Mouse (Mus musculus): ENCODE data around the gene Wdr73.

Gene Wdr73

GRCm38 (mm10) chr7:80894196-80894595 lies 6.9 kb downstream of the Wdr73 start:
- no peak for DNase-seq

DNA sequence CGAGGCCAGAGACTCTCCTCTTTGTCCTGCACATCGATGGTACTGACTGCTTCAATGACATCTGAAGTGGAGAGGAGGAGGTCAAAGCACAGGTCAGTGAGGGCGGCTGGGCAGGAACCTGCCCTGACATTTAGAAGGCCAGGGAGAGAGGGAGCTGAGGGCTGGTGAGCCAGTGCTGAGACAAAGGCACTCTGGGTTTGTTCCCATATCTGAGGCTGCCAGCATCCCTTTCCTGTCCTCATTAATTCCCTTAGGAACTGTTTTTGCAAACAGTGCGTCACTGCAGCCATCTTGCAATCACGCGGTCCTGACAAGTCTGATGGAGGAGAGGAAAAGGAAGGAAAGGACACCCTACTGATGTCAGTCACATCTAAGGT lies 7.3 kb downstream of the Wdr73 start:
- DNase-seq, result no peak

GRCm38 (mm10) chr7:80893086-80893752 lies 7.8 kb downstream of the Wdr73 start:
- no peak for DNase-seq

- DNase-seq, result peak; percentile 78
Observed at GRCm38 (mm10) chr7:80889841-80890241, 11.2 kb downstream of the Wdr73 start.

DNA sequence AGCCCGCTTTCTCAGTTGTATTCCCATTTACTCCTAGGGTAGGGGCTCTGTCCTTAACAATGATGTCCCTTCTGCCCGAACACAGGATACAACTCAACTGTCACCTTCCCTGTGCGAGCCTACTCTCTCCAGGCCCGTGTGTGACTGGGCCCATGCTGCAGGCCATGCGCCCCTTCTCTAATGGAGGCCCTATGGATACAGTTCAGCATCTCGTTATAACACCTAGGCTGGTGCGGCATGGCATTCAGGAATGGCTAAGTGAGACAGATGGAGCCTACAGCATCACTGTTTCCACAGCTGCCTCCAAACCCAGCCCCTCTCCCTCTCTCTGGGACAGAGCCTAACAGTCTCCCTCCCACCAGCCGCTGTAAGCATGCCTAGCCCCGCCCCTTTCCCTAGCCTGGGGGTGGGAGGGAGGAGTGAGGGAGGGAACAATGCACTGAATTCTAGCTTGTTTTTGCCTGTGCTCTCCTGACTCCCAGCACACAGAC lies 12.0 kb downstream of the Wdr73 start:
- peak in 1 of 2 experiments; percentile 13 for DNase-seq

GRCm38 (mm10) chr7:80888595-80888994 lies 12.5 kb downstream of the Wdr73 start:
- DNase-seq, result no peak

DNA sequence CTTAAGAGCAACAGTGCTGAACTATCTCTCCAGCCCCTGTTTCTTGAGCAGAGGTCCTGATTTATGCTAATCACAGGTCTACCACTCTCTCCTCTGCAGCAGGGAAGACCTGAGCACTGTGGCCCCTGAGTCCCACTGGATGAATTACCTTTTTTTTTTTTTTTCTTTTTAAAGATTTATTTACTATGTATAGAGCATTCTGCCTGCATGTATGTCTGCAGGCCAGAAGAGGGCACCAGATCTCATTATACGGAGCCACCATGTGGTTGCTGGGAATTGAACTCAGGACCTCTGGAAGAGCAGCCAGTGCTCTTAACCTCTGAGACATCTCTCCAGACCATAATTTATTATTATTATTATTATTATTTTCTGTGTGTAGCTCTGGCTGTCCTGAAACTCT lies 15.4 kb downstream of the Wdr73 start:
- DNase-seq, result peak; percentile 57 to 65

DNA sequence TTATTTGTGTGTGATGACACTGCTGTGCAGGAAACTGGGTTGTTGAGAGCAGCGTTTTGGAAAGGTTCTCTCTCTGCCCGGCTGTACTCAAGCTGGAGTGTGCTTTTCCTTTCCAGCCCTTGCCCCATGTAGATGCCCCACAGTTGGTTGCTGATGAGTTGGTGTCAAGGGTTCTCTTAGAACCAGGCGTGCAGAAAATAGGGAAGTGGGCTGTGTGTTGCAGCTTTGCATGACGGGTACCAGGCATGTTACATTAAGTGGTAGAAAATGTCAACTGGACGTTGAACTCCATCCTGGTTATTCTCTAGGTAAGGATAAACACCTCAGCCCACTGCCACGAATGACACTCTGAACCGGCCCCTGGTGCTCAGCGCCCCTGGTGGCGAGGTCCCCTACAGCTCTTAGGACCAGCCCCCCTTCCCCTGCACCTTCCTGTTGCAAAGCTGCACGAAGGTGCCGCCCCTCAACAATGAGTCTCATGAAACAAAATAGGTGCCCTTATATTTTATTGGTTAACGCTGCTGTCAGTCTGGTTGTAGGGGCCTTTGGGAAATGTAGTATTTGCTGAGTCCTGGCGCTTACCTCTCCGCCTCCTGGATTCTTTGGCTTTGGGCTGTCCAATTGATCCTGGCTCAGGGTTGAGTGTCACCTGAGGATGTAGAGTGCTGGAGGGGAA lies 18.1 kb downstream of the Wdr73 start:
- peak; percentile 76 to 79 for DNase-seq

- DNase-seq, result no peak
Observed at GRCm38 (mm10) chr7:80875727-80876126, 25.3 kb downstream of the Wdr73 start.

GRCm38 (mm10) chr7:80873631-80874030 lies 27.4 kb downstream of the Wdr73 start:
- no peak for DNase-seq

DNA sequence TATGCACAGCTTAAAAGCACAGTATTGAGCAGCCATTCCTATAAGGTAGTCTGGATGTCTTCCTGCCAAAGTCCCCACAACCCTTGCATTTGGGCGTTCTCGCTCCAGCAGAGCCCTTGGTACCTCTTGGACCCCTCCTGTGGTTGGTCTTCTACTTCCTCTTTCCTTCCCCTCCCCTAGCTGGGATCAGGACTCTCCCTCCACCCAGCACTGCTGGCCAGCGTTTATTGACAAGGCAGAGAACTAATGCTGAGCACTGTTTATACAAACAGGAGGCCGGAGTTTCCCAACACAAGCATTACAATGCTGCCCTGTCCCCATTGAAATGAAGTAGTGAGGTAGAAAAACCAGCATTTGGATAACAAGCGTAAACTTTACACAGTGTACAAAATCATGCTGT lies 28.0 kb downstream of the Wdr73 start:
- DNase-seq, result no peak

DNA sequence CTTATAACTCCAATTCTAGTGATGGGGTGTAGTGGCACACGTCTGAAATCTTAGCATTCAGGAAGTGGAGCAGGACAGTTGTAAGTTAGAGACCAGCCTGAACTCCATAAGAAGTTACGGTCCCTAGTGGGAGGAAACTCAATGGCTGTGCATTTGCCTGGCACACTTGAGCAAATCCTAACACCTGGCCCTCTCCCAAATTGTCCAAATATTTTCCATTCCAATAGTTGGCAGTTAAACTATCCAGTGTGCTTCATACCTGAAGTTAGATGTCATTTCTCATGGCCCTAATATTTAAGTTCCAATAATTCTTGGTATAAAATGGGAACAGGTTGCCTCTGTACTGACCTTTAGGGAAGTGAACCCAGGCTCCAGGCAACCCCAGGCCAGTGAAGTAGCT lies 32.4 kb downstream of the Wdr73 start:
- no peak for DNase-seq

GRCm38 (mm10) chr7:80866514-80867147 lies 34.4 kb downstream of the Wdr73 start:
- DNase-seq, result no peak

- DNase-seq, result no peak
Observed at GRCm38 (mm10) chr7:80865521-80865920, 35.5 kb downstream of the Wdr73 start.

DNA sequence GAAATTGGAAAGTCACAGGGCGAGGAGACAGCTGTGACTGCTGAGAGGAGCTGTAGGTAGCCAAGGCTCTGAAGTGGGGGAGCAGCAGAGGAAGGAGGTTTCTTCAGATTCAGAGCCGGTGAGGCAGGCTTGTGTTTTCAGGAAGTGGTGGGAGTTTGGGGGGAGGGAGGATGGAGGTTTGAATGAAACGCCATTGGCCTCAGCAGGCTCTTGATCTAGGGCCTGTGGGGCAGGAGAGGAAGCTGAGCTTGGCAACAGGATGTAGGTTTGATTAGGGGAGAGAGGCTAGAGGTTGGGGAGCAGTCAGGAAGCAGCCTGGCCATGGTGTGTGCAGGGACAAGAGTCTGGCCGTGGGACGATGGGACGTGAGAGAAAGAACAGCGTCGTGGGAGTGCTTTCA lies 36.2 kb downstream of the Wdr73 start:
- peak; percentile 43 to 65 for DNase-seq

- no peak for DNase-seq
Observed at GRCm38 (mm10) chr7:80864151-80864550, 36.9 kb downstream of the Wdr73 start.

DNA sequence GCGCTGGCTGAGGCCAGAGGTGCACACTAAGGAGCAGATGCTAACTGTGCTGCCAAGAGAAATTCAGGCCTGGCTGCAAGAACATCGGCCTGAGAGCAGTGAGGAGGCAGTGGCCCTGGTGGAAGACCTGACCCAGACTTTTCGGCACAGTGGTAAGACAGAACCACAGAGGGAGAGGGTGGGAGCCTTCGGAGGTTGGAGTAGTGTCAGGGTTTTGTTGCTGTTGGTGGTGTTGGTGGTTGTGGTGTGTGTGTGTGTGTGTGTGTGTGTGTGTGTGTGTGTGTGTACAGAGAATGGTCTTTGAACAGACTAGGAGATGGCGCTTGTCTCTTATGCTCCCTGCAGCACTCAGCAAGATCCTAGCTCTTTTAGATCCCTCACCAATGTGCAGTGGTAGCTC lies 37.5 kb downstream of the Wdr73 start:
- DNase-seq, result no peak

DNA sequence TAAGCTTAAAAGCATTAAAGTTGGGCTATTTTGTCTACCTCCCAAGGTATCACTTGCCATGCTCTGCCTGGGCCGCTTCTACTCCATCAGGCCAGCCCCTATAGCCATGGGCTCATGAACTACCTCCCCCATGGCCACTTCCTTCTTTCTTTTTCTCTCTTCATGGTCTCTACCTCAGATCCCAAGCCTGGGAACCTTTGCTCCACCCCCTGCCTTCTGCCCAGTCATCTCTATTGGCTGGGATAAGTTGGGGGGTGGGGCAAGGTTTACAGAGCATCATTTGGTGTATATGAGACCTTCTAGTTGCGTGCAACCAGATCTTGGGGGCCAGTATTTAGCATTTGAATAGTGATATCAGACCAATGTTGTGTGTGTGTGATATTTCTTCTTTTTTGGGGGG lies 38.6 kb downstream of the Wdr73 start:
- no peak for DNase-seq

GRCm38 (mm10) chr7:80860729-80861274 lies 40.3 kb downstream of the Wdr73 start, which contains the start of gene Zscan2:
TSS of gene Zscan2 (plus strand) at chr7:80860920.
- DNase-seq, result peak; percentile 85

- DNase-seq, result peak; percentile 66 to 71
Observed at GRCm38 (mm10) chr7:80860227-80860626, 40.8 kb downstream of the Wdr73 start.

GRCm38 (mm10) chr7:80857181-80857580 lies 43.9 kb downstream of the Wdr73 start:
- DNase-seq, result peak; percentile 87 to 89

- no peak for DNase-seq
Observed at GRCm38 (mm10) chr7:80855316-80855715, 45.8 kb downstream of the Wdr73 start.

GRCm38 (mm10) chr7:80853218-80853617 lies 47.9 kb downstream of the Wdr73 start:
- no peak for DNase-seq

DNA sequence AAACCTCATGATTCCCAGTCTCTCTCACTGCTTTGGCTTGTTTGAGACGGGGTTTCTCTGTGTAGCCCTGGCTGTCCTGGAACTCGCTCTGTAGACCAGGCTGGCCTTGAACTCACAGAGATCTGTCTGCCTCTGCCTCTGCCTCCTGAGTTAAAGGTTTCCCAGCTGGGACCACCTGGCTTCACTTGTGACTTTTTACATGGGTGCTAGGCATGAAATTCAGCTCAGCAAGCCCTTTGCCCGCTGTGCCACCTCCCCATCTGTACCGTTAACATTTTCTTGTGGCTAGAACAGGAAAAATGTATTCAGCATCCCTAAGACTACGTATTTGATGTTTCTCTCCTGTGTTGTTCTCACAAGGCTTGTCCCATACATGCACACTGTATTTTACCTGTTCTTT lies 50.5 kb downstream of the Wdr73 start:
- DNase-seq, result no peak

Measured in B cell, adult 2 months (primary cell).